Mouse (Mus musculus) heart, postnatal 36 days (tissue): ENCODE measurements at regions not wholly inside any gene's neighbourhood (a gene's known extent, or its start where the extent isn't known, plus 50 kb on each side); places are given as distances from the start of the nearest gene placed in this dataset.

Experiments used
- DNase-seq, 2 experiments: peaks; one replicate each; pipeline ENCODE4 v3.0.0; 2021 to 2022
- intact Hi-C: fragments of 180-260 bp; cut with DNase I; formaldehyde crosslinking; loops from one replicate; pipeline ENCODE4 v1.15.1; 2025

- intact Hi-C loops = no loop called here
- DNase-seq = no peak
These were observed 194.7 kb upstream of the Rfx3 start for GRCm38 (mm10) chr19:28205691-28206090.

- intact Hi-C loops = no loop called here
- DNase-seq = no peak
These were observed 192.8 kb upstream of the Rfx3 start for GRCm38 (mm10) chr19:28203719-28204118.

- intact Hi-C loops = no loop called here
- DNase-seq = no peak
These were observed 188.4 kb upstream of the Rfx3 start for GRCm38 (mm10) chr19:28199385-28199784.

DNA sequence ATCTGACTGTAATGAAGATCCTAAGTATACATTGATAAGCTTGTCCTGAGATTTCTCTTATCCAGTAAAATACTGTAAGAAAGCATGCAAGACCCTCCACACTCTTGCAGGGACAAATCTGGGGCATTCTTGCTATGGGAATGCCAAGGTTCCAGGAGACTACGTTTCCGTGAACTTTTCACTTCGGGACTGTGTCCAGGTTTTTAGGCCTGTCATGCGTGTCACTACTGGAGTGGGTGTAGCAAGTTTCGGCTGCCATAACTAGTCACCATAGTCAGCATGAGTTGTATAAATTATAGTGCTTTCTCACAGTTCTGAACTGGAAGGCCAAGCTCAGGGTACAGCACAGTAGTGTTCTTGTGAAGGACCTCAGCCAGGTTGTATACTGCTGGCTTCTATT, 185.9 kb upstream of the Rfx3 start:
- intact Hi-C loops = no loop called here
- no peak for DNase-seq

- no peak for DNase-seq
- intact Hi-C loops = no loop called here
These were observed 181.3 kb upstream of the Rfx3 start for GRCm38 (mm10) chr19:28192248-28192647.

GRCm38 (mm10) chr19:28191428-28192116, 180.6 kb upstream of the Rfx3 start:
- no peak for DNase-seq
- intact Hi-C loops = no loop called here

DNA sequence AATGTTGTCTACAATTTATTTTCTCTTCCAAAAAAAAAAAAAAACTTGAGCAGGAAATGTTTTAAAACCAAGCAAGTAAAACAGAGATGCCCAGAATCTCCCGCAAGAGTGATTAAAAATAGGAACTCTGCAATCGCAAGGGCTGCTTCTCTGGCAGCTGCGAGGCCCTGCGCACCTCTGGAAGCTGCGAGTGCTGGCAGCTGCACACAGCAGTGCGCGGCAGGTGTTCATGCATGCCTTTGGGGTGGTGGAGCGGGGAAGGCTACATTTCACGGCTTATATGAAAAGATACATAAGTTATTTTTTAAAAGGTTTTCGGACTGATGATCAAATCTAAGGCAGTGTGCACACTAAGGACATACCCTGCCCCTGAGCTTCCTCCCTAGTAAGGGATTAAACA, 179.3 kb upstream of the Rfx3 start:
- intact Hi-C loops = no loop called here
- no peak for DNase-seq

DNA sequence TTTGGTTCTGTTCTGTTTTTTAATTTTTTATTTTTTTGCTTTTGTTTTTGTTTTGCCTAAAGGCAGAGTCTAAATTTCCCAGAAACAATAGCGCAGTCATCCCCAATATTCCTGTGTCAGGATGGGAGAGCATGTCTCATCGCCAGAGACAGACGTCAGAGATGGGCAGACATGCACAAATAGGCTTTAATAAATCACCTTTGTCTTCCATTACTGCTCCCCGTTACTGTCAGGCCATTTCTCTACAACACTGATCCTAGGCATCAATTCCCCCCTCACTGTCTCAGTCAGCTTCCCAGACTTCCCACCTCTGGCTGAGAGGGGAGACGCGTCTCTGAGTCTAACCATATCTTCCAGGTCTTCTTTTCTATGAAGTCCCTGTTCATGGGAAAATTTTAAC, 177.4 kb upstream of the Rfx3 start:
- intact Hi-C loops = no loop called here
- DNase-seq = no peak

GRCm38 (mm10) chr19:28182411-28183182, 171.6 kb upstream of the Rfx3 start:
- DNase-seq = no peak
- intact Hi-C loops = no loop called here

DNA sequence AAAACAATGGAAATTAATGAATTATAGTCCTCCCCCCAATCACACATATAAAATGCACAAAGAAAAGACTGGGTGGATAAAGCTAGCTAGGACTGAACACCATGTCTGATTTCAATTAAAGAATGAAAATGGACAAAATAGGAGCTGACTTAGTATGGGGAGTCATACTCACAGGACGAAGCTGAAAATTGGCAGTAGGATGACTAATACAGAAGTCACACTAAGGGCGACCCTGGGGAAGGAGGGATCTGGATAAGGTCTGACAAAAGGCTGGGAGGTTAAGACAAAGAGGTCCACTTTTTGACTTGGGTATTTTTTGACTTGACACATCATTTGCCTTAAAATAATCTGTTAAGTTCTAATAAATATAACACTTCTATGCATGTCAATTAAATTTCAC, 170.2 kb upstream of the Rfx3 start:
- intact Hi-C loops = no loop called here
- DNase-seq = no peak

DNA sequence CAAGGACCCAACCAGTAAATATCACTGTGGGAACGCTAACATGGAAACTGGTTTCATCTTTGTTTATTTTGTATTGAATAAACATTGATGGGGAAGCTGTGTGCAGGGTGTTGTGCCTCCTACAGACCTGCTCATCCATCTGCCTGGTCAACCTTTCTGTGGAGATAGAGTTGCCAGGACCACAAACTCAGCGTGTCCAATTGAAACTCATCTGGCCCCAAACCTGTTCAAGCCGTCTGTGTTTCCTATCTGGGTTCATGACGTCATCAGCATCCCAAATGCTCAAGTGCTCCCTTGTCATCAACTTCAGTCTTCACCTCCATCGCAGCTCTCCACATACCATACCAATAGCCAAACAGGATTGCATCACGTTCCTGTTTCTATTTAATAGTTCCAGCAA, 167.1 kb upstream of the Rfx3 start:
- intact Hi-C loops = no loop called here
- no peak for DNase-seq

- no peak for DNase-seq
- intact Hi-C loops = no loop called here
These were observed 165.9 kb upstream of the Rfx3 start for GRCm38 (mm10) chr19:28176821-28177220.

DNA sequence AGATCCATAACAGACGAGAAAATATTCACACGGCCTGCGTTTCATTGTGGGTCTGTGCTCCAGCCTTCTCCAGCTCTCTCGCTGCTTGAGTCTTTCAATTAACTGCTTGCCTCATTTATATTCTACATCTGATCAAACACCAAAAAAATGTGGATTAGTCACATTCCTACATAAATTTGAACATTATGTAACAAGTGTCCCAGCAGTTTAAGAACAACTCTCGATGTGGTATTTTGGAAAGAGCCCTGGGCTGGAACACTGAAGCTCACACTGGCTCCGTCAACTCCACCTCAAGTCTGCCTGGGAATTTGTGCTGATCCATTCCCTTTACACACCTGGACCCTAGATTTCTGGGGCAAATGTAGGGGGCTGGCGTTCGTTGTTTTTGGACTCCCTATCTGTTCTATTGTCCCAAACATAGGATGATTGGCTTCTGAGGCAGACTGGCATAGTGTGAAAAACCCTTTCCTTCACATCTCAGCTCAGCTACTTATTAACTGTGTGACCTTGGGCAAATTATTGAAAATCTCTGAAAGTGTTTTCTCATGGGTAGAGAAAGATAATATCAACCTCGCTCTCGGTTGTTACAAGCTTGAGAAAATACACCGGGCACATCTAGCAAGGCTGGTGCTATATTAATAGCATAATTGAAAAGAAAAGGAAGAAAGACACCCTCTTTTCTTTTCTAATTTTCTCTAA, 161.0 kb upstream of the Rfx3 start:
- intact Hi-C loops = no loop called here
- no peak for DNase-seq

DNA sequence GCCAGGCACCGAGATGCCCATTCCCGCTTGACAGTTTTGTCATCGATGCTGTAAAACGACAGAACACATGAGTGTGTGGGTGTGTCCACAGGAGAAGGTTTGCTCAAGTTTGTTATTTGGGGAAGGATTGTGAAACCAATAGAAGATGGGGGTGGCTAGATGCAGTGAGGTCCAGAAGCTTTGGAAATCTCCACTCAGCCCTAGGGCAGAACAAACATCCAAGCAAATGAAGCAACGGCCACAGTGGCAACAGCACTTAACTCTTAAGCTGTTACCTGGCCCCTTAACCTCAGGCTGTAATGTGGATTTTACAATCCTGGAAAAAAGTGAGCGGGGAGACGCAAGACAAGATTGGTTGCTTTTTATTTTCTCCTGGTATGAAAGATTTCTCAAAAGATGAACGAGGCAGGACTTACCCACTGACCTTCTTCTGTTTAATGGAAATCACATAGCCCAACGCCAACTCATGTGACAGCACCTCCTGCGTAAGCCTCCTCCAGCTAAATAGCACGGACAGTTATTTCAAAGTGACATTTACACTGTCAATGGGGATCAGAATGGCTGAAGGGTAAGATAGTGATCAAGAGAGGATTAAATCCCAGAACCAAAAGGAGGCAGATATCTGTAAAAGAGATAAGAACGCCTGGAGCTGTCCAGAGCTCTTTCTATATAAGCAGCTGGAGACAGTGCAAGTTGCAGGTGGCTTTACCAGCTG, 156.6 kb upstream of the Rfx3 start:
- no peak for DNase-seq

GRCm38 (mm10) chr19:28166626-28167025, 155.7 kb upstream of the Rfx3 start:
- intact Hi-C loops = loop anchor here (1.0 to 10.0 kb wide), 4 partner anchors 368 to 593 kb away; no protein-coding TSS in a partner anchor

More for the DNA sequence above, 156.6 kb upstream of the Rfx3 start:
- intact Hi-C loops = loop anchor here (10.0 kb wide), 2 partner anchors 367 to 457 kb away; no protein-coding TSS in a partner anchor

GRCm38 (mm10) chr19:28165901-28166361, 155.0 kb upstream of the Rfx3 start:
- DNase-seq = peak; percentile 61 to 62
- intact Hi-C loops = loop anchor here (1.0 to 10.0 kb wide), 4 partner anchors 369 to 593 kb away; no protein-coding TSS in a partner anchor

More at GRCm38 (mm10) chr19:28166626-28167025, 155.7 kb upstream of the Rfx3 start:
- DNase-seq = no peak

DNA sequence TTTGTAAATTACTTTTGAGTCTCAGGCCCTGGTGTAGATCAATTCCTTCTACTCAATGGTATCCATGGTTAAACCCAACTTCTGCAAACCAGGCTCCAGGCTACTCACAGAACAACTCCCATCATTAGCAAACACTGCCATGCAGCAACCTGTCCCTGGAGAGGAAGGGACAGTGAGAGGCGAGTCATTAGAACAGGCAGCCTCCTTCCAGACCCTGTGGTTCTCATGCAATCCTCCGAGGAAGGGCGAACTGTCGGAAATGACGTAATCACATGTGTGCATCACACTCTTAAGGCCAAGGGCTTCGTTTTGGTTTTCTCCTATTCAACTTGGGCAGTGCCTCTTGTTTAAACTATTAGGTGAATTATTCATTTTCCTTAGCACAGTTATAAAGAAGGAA, 152.2 kb upstream of the Rfx3 start:
- DNase-seq = no peak
- intact Hi-C loops = loop anchor here (10.0 kb wide), 2 partner anchors 372 to 462 kb away; no protein-coding TSS in a partner anchor

DNA sequence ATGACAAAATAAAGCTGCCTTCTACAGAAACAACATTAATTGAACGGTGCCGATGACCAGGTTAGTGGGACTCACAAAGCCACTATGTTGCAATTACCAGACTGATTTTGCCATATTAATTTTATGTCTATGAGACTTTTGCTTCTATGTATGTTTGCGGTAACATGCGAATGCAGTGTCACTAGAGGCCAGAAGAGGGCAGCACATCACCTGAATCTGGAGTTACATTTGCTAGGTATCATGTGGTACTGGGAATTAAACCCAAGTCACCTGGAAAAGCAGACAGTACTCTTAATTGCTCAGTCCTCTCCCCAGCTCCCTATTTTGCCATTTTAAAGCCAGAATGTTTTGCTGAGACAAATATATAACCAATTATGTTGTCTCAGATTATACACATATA, 149.6 kb upstream of the Rfx3 start:
- DNase-seq = peak in 1 of 2 experiments; percentile 4
- intact Hi-C loops = loop anchor here (10.0 kb wide), 2 partner anchors 374 to 464 kb away; no protein-coding TSS in a partner anchor

GRCm38 (mm10) chr19:28157196-28157595, 146.2 kb upstream of the Rfx3 start:
- no peak for DNase-seq
- intact Hi-C loops = no loop called here

DNA sequence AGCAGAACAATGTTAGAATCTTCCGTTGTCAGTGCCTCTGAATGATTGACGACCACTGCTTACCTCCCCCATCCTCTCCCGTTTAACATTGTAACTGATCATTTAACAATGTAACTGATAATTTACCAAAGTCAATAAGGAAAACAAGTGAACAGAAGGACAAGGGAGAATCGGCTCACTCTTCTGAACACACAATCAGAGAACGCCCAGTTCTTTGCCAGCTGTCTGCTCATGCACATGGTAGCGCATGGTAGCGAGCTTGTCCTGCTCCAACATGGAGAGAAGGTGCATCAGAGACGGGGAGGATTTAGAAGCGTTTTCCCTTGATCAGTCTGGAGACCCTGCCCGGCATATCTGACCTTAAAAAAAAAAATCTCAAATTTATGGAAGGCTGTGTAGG, 126.6 kb upstream of the Rfx3 start:
- intact Hi-C loops = no loop called here
- DNase-seq = no peak
